Mouse (Mus musculus): ENCODE results near the gene Pomt1.

Pomt1 gene

DNA sequence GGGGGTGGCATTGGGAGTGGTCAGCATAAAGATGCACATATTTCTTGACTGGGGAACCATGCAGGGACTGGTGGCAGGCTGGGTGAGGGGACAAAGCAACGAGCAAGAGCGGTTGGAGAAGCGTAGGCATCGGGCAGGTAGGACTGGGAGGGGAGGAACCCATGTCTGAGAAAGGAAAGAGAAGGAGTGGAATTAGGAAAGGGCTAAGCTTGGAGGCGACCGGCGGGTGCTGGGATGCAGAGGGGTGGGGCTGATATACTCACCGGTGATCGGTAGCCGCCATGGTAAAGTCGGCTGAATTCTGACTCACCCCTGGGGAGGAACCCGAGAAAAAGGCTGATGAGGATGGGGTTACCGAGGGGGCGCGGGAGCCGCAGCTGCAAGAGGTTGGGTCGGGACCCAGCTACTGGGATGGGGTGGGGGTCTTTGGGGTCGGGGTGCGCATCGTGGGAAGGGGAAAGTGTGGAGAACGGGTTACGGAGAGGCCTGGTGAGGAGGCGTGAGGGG is 51.0 kb downstream of the Pomt1 start, which contains the start of gene Golga2:
Gene Golga2 (plus strand): TSS at position 51 of the 507 bp plus-strand sequence.
- peak in 1 of 2 experiments; percentile 18 for DNase-seq

DNA sequence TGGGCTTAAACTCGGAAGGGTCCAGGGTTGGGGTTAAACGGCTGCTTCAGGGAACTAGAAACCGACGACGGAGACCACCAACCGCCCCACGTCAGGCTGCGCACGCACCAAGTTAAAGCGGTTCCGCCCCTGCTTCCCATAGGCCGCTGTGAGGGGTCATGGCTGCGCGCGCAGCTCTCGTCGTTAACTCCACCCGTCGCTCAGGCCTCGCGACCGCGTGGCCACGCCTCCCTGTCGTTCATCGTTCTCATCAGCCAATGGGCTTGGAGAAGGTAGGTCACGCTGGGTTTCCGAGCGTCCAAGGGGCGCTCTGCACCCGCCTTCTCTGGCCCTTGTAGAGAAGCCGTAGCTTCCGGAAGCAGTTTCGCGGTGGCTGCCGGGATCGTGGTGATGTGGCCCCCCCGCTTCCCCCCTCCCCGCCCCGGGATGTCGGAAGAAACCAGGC is 51.6 kb downstream of the Pomt1 start, which contains the start of gene Swi5:
Gene Swi5 (minus strand): TSS at position 153 of the 445 bp plus-strand sequence.
- DNase-seq, result peak; percentile 98 to 99

DNA sequence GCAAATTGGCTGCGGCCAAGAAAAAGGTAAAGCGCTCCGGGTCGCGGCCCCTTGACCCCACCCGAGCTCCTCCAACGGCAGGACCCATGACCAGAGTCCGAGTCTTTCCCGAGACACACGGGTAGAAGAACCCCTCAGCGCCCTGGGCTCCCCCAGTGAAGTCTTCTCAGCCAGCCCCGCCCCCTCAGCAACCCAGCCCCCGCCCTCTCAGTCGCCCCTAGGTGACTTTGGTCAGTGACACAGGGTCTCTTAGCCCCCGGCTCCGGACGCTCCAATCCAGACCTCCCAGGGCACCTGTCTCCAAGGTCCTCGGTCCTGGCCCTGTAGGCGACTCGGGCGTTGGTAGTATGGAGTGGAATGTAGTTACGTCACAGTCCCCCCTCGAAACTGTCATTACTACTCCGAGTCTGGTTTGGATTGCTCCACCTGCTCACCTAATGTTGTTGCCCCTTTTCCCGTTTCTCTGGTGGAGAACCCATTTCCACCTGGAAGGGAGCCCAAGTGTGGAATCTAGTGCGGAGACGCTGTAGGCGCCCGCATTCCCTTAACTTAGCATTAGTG is 52.1 kb downstream of the Pomt1 start:
- no peak for DNase-seq

GRCm38 (mm10) chr2:32289578-32289977 is 53.2 kb downstream of the Pomt1 start:
- DNase-seq, result no peak

DNA sequence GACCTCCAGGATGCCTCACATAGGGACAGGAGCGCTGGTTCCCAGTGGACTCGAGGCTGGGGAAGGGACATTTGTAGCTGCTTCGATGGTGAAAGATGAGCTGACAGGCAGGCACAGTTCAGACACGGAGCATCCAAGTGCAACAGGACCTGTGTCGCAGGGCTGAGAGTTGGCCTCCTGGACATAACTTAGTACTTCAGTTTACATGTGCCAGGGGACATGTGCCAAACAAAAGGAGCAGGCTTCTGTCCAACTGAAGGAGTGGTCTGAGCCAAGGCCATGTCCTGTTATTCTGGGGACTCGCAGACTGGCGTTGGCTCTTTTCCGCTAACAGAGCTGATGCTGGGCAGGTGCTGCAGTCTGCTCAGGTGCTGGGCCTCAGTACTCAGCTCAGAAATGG is 58.0 kb downstream of the Pomt1 start:
- peak; percentile 61 to 71 for DNase-seq

- DNase-seq, result no peak
Observed at GRCm38 (mm10) chr2:32295285-32295684, 58.9 kb downstream of the Pomt1 start.

DNA sequence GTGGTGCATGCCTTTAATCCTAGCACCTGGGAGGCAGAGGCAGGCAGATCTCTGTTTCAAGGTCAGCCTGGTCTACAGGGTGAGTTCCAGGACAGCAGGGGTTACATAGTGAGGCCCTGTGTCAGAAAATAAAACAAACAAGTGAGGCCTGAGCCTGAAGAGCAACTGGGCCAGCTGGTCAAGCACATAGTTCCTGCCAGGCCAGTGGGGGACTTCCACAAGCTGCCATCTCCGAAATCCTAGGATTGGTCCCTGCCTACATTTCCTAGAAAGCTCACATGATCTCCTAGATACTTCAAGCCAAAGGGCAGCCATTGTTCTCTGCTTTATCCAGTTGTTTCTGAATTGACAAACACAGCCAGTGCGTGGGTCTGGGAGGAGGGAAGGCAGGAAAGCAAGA is 59.5 kb downstream of the Pomt1 start:
- DNase-seq, result peak in 1 of 2 experiments; percentile 29

DNA sequence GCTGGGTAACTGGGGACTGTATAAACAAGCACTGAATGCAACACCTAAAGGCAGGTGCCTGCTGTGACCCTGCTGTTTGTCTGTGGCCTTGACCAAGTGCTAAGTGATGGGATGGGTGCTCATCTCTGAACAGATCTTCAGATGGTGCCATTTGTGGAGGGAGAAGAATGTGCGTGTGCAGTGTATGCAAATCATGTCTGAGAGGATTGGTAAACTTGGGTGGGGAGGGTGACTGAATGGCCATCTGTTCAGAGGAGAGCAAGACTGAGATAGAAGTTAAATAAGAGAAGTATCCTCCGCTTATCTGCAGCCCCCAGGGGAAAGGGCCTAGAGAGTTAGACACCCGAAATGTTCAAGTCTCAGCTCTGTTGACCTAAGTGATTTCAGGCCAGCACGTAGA is 63.1 kb downstream of the Pomt1 start:
- DNase-seq, result no peak

- DNase-seq, result peak in 1 of 2 experiments; percentile 7
Observed at GRCm38 (mm10) chr2:32302952-32303351, 66.6 kb downstream of the Pomt1 start.

GRCm38 (mm10) chr2:32304145-32304832 is 67.9 kb downstream of the Pomt1 start:
- DNase-seq, result peak; percentile 84 to 85
